Comparison of ENCODE assay signal across 15 mouse cellular contexts in genomic region chr4:46771116-46771515, GRCm38 (mm10).
DNase-seq lines count a peak whose midpoint lies in the region; ATAC-seq lines count a peak whose summit lies in the region.
"Had no signal": no experiment of that assay in that cellular context is flagged by ENCODE, and none has a peak within 500 bp of the region (broad histone marks: within the 10 kb centered on the region; RNA-seq: fewer than 3 reads in every experiment).

No protein-coding gene starts in this region.

- H3K4me3 ChIP-seq in hindbrain, embryonic 15.5 days: no peak overlapping the region
- H3K4me3 ChIP-seq in hindbrain, embryonic 10.5 days: no peak overlapping the region
- no peak overlapping the region for H3K4me3 ChIP-seq in limb, embryonic 10.5 days
- H3K4me3 ChIP-seq: heart, adult 2 months; liver, embryonic 12.5 days; lung, embryonic 15.5 days had no signal

- 0 out of 2 replicates have a peak overlapping the region, but pooled peaks have one; percentile 25 for H3K27ac ChIP-seq in hindbrain, embryonic 15.5 days (replicated peaks)
- no peak overlapping the region for H3K27ac ChIP-seq in hindbrain, embryonic 10.5 days
- no peak overlapping the region for H3K27ac ChIP-seq in limb, embryonic 10.5 days
- H3K27ac ChIP-seq: heart, adult 2 months; liver, embryonic 12.5 days; lung, embryonic 15.5 days had no signal

- ATAC-seq in hindbrain, embryonic 15.5 days (ENCODE audit: low FRiP score, low read depth): no peak
- ATAC-seq: CD4-positive, CD25-positive, alpha-beta regulatory T cell, adult 4 months; liver, embryonic 12.5 days had no signal

- H3K9ac ChIP-seq in hindbrain, embryonic 15.5 days: no peak overlapping the region
- H3K9ac ChIP-seq: liver, embryonic 12.5 days; lung, embryonic 15.5 days had no signal

- H3K36me3 ChIP-seq in hindbrain, embryonic 15.5 days: no peaks in the 10 kb centered on the region
- no peaks in the 10 kb centered on the region for H3K36me3 ChIP-seq in hindbrain, embryonic 10.5 days
- no peaks in the 10 kb centered on the region for H3K36me3 ChIP-seq in limb, embryonic 10.5 days
- H3K36me3 ChIP-seq: liver, embryonic 12.5 days; lung, embryonic 15.5 days had no signal

- 73% methylated on average over 12 of the region's 12 CpGs for WGBS in hindbrain, embryonic 15.5 days
- 86% methylated on average over 12 of the region's 12 CpGs for WGBS in hindbrain, embryonic 10.5 days
- WGBS in limb, embryonic 10.5 days: 86% methylated on average over 12 of the region's 12 CpGs

- no peak overlapping the region for H3K4me2 ChIP-seq in hindbrain, embryonic 15.5 days
- H3K4me2 ChIP-seq: liver, embryonic 12.5 days; lung, embryonic 15.5 days had no signal

- no peaks in the 10 kb centered on the region for H3K9me3 ChIP-seq in hindbrain, embryonic 15.5 days
- H3K9me3 ChIP-seq in hindbrain, embryonic 10.5 days: no peaks in the 10 kb centered on the region
- no peaks in the 10 kb centered on the region for H3K9me3 ChIP-seq in limb, embryonic 10.5 days (replicated peaks)
- H3K9me3 ChIP-seq: liver, embryonic 12.5 days; lung, embryonic 15.5 days had no signal

- H3K27me3 ChIP-seq in hindbrain, embryonic 15.5 days: no peaks in the 10 kb centered on the region
- no peaks in the 10 kb centered on the region for H3K27me3 ChIP-seq in hindbrain, embryonic 10.5 days (ENCODE audit: insufficient read depth, poor library complexity, severe bottlenecking)
- H3K27me3 ChIP-seq in limb, embryonic 10.5 days (ENCODE audit: low read depth, poor library complexity, severe bottlenecking): no peaks in the 10 kb centered on the region
- H3K27me3 ChIP-seq: liver, embryonic 12.5 days; lung, embryonic 15.5 days had no signal

- H3K4me1 ChIP-seq in hindbrain, embryonic 15.5 days (replicated peaks): peaks cover 15% of the 10 kb centered on the region; the same call in 1 of the 2 replicates
- H3K4me1 ChIP-seq in hindbrain, embryonic 10.5 days (replicated peaks): peaks cover 7% of the 10 kb centered on the region; the same call in 1 of the 2 replicates
- no peaks in the 10 kb centered on the region for H3K4me1 ChIP-seq in limb, embryonic 10.5 days
- H3K4me1 ChIP-seq: liver, embryonic 12.5 days; lung, embryonic 15.5 days had no signal

- DNase-seq in hindbrain, embryonic 10.5 days (ENCODE audit: low spot score): no peak
- DNase-seq in right cerebral cortex, adult 2 months (ENCODE audit: low spot score in 2 of 2): peak; percentile 81 to 84
- no peak for DNase-seq in right cerebral cortex, postnatal 14 days
- peak; percentile 40 to 84 for DNase-seq in left cerebral cortex, adult 9 months (ENCODE audit: low spot score in 2 of 2)
- DNase-seq in urinary bladder, postnatal 36 days (ENCODE audit: low spot score in 2 of 2): no peak
- no peak for DNase-seq in limb, embryonic 10.5 days (ENCODE audit: low spot score)
- DNase-seq: adrenal gland, adult 2 months; heart, adult 2 months; heart, postnatal 10 days; kidney, adult 2 months; kidney, postnatal 4 days had no signal

Comparison
In these comparisons a context has a peak if more than half of its experiments do, and no peak if none do; other contexts are left out.
1. DNase-seq: peak in right cerebral cortex, adult 2 months (2 of 2) and left cerebral cortex, adult 9 months (2 of 2); none in hindbrain, embryonic 10.5 days (single experiment), right cerebral cortex, postnatal 14 days (single experiment), urinary bladder, postnatal 36 days (0 of 2) and limb, embryonic 10.5 days (single experiment).